Mouse (Mus musculus) brain, embryonic 14.5 days (tissue): ENCODE results near the gene Spesp1. TPM values are rescaled to one million over a fixed set of nuclear protein-coding genes. Genes with fewer than 3 reads are reported as not detected.

ENCODE experiments used
- DNase-seq: peaks from one replicate; pipeline ENCODE4 v3.0.0-alpha.2; 2011; ENCODE audit warnings: low read depth
- CTCF ChIP-seq: fragments of 200-500 bp; IDR thresholded peaks from 2 replicates; pipeline ENCODE4 v1.5.1; 2012; ENCODE audit warnings: inconsistent platforms, mild to moderate bottlenecking, moderate library complexity, borderline replicate concordance; ENCODE audit not compliant: insufficient read depth, insufficient read length; ENCODE audit errors: extremely low read depth
- POLR2A ChIP-seq: fragments of 200-500 bp; IDR thresholded peaks from 2 replicates; pipeline ENCODE4 v1.6.1; 2012; ENCODE audit warnings: mild to moderate bottlenecking, inconsistent platforms, borderline replicate concordance; ENCODE audit not compliant: poor library complexity, insufficient read depth, insufficient read length, severe bottlenecking; ENCODE audit errors: extremely low read depth
- polyA plus RNA-seq: library from polyadenylated mRNA; depleted of rRNA; stranded (reverse); fragments of >200 nt; gene quantifications from 2 replicates; pipeline ENCODE4 v1.2.3, GENCODE M21; 2012; rRNA removed

The Spesp1 gene
- polyA plus RNA-seq, 1 experiment, result not detected

- DNase-seq, result peak; percentile 91
- TF ChIP-seq POLR2A (no peak), CTCF (peak; percentile 90)
These were observed 37.9 kb downstream of the Spesp1 start for GRCm38 (mm10) chr9:62243991-62244611.

GRCm38 (mm10) chr9:62240036-62240435 lies 42.0 kb downstream of the Spesp1 start:
- DNase-seq, result no peak

GRCm38 (mm10) chr9:62237381-62237980 lies 44.5 kb downstream of the Spesp1 start:
- TF ChIP-seq POLR2A, result no peak
- DNase-seq, result no peak

More at GRCm38 (mm10) chr9:62240036-62240435, 42.0 kb downstream of the Spesp1 start:
- no peak for TF ChIP-seq CTCF
- TF ChIP-seq POLR2A, result no peak

- TF ChIP-seq CTCF, result no peak
- TF ChIP-seq POLR2A, result no peak
- no peak for DNase-seq
These were observed 46.5 kb downstream of the Spesp1 start for GRCm38 (mm10) chr9:62235501-62235900.

- TF ChIP-seq POLR2A (no peak), CTCF (no peak)
- DNase-seq, result no peak
These were observed 49.4 kb downstream of the Spesp1 start for GRCm38 (mm10) chr9:62232649-62233048.

- TF ChIP-seq CTCF (no peak), POLR2A (no peak)
- no peak for DNase-seq
These were observed 51.0 kb downstream of the Spesp1 start for GRCm38 (mm10) chr9:62231046-62231445.

GRCm38 (mm10) chr9:62229985-62230384 lies 52.0 kb downstream of the Spesp1 start:
- TF ChIP-seq CTCF, result no peak
- no peak for TF ChIP-seq POLR2A
- no peak for DNase-seq

- DNase-seq, result peak; percentile 79
- TF ChIP-seq CTCF, result no peak
- TF ChIP-seq POLR2A, result no peak
These were observed 59.5 kb downstream of the Spesp1 start for GRCm38 (mm10) chr9:62222481-62222880.

GRCm38 (mm10) chr9:62222029-62222428 lies 60.0 kb downstream of the Spesp1 start:
- TF ChIP-seq CTCF (no peak), POLR2A (no peak)
- no peak for DNase-seq

Other genes starting within 250 kb of the Spesp1 start
- 10.1 and 13.2 TPM in 2 replicates for gene Glce, start 159.6 kb downstream of the Spesp1 start, polyA plus RNA-seq
- gene Anp32a, start 59.1 kb upstream of the Spesp1 start, polyA plus RNA-seq, result 207 and 332 TPM in 2 replicates